Mouse (Mus musculus) thymus, adult 2 months (tissue): ENCODE results near the gene Rpl31.

Source experiments
- CTCF ChIP-seq: fragments of 200-500 bp; IDR thresholded peaks from 2 replicates; pipeline ENCODE4 v1.5.1; 2012; ENCODE audit warnings: mild to moderate bottlenecking, control low read depth, low read length, moderate library complexity, borderline replicate concordance; ENCODE audit not compliant: control insufficient read depth, poor library complexity, insufficient read depth; ENCODE audit errors: extremely low read depth
- POLR2A ChIP-seq: fragments of 200-500 bp; IDR thresholded peaks from 2 replicates; pipeline ENCODE4 v1.6.1; 2012; ENCODE audit warnings: mild to moderate bottlenecking, low read length, control low read depth, moderate library complexity; ENCODE audit not compliant: control insufficient read depth, poor library complexity, insufficient read depth; ENCODE audit errors: extremely low read depth

GRCm38 (mm10) chr1:39318870-39319269 lies 48.8 kb upstream of the Rpl31 start:
- TF ChIP-seq CTCF (no peak), POLR2A (no peak)
